Mouse (Mus musculus): ENCODE measurements around the gene Tmem274.
A peak's percentile ranks its signal among the peaks of the same experiment; 100 is the strongest.

DNA sequence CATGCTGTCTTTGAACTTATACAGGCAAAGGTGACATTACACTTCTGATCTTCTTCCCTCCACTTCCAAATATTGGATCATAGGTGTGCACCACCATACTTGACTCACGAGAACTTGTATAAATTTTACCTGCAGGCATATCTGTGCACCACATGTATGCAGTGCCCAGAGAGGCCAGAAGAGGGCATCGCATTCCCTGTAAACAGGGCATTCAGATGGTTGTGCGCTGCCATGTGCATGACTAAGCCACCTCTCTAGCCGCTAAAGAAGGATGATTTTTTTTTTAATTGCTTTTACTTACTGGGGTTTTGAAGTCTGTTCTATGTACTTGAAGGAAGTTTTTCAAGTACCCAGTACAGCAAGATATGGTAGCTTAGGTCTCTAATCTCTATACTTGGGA, 23.5 kb upstream of the Tmem274 start:
- TF ChIP-seq CTCF (IDR thresholded peaks at IDR 0.05; ENCODE audit: low read depth, low read length) (peak; percentile 85), POLR2A (IDR thresholded peaks at IDR 0.05; ENCODE audit: insufficient read depth, low read length) (no peak)
